Mouse (Mus musculus) heart, postnatal 0 days (tissue): Measurements from ENCODE around the gene Ebpl. TPM values are rescaled to one million over a fixed set of nuclear protein-coding genes. Genes with fewer than 3 reads are reported as not detected.

ENCODE experiments used
- ATAC-seq: fragments of 200-750 bp; cut with Nextera tagmentation; 2 replicates; pipeline ENCODE4 v1.8.0; 2017; ENCODE audit warnings: low read depth, moderate number of reproducible peaks, moderate library complexity; ENCODE audit not compliant: insufficient read depth
- DNase-seq: peaks from one replicate; pipeline ENCODE4 v3.0.0-alpha.2; 2016; ENCODE audit warnings: low spot score
- H3K27ac ChIP-seq: fragments of 300-500 bp; sonication (generic); 2 replicates; pipeline ENCODE4 v1.5.1; 2014; ENCODE audit warnings: low read depth, mild to moderate bottlenecking
- H3K27me3 ChIP-seq: fragments of 300-500 bp; sonication (generic); 2 replicates; pipeline ENCODE4 v1.6.1; 2014; ENCODE audit warnings: low read length, mixed read lengths; ENCODE audit not compliant: control insufficient read depth, insufficient read depth
- H3K36me3 ChIP-seq: fragments of 300-500 bp; sonication (generic); replicated peaks from 2 replicates; pipeline ENCODE4 v1.6.1; 2014; ENCODE audit warnings: low read length, mixed read lengths; ENCODE audit not compliant: control insufficient read depth, insufficient read depth
- H3K4me1 ChIP-seq: fragments of 300-500 bp; sonication (generic); 2 replicates; pipeline ENCODE4 v1.6.1; 2014; ENCODE audit warnings: antibody characterized with exemption; ENCODE audit not compliant: control insufficient read depth, insufficient read depth
- H3K4me2 ChIP-seq: fragments of 300-500 bp; sonication (generic); 2 replicates; pipeline ENCODE4 v1.6.1; 2014; ENCODE audit warnings: low read depth, mild to moderate bottlenecking, low read length, moderate library complexity
- H3K4me3 ChIP-seq: fragments of 300-500 bp; sonication (generic); 2 replicates; pipeline ENCODE4 v1.5.1; 2014; ENCODE audit warnings: low read depth, low read length
- H3K9ac ChIP-seq: fragments of 300-500 bp; sonication (generic); replicated peaks from 2 replicates; pipeline ENCODE4 v1.6.1; 2014; ENCODE audit warnings: low read depth, low read length, mixed read lengths
- H3K9me3 ChIP-seq: fragments of 300-500 bp; sonication (generic); replicated peaks from 2 replicates; pipeline ENCODE4 v1.6.1; 2016; ENCODE audit warnings: low read length; ENCODE audit not compliant: control insufficient read depth
- CTCF ChIP-seq: IDR thresholded peaks from 2 replicates; pipeline ENCODE4 v1.5.1; 2016; ENCODE audit warnings: antibody characterized with exemption, control low read depth, low read depth
- EP300 ChIP-seq: IDR thresholded peaks from 2 replicates; pipeline ENCODE4 v1.6.1; 2016; ENCODE audit warnings: antibody characterized with exemption, low read depth
- WGBS: fragments of 180-500 bp; shearing (Covaris S2); extraction: QIAGEN DNeasy Blood & Tissue Kit; methylation state at CpG from one replicate; pipeline ENCODE4 v1.1.7; 2014; 5-methylcytosine and 5-hydroxymethylcytosine counted together
- polyA plus RNA-seq: library from polyadenylated mRNA; unstranded; fragments of >200 nt; fragmentation: Nextera tagmentation; extraction: Ambion mirVana; gene quantifications from 2 replicates; pipeline ENCODE4 v1.2.1, GENCODE M21; 2015
- total RNA-seq: library from RNA; depleted of rRNA; stranded (reverse); fragments of >200 nt; gene quantifications from 2 replicates; pipeline ENCODE4 v1.2.3, GENCODE M21; 2014; ENCODE audit warnings: low replicate concordance

The Ebpl gene
- total and polyA plus RNA-seq, 2 experiments from 2014 or later, result 0.38 to 2.9 TPM

DNA sequence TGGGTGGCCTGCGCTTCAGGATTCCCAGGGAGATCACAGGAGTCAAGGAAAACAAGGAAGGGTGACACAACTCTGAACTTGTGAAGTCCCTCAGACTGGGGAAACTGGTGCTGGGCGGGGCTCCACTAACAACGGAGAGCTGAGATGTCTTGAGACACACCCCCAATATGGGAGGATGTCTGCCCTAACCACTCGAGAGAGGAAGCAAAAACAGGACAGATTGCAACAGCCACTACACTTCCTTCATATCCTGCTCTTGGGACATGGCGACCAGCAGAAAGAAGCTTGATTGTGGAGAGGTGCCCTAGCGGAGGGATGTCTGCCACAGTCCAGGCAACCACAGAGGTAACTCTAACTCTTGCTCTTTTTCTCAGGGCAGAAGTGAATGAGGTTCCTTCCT is 50.6 kb downstream of the Ebpl start, which contains the start of gene Arl11:
Gene Arl11, plus strand, starts transcription at position 161 of the 400 bp plus-strand sequence.
- TF ChIP-seq CTCF (no peak), EP300 (no peak)
- ATAC-seq, result no peak
- H3K9me3 ChIP-seq, result no peaks in the 10 kb centered on the region
- H3K4me3 ChIP-seq, result no peak within 1 kb of the TSS
- H3K9ac ChIP-seq, result no peak within 1 kb of the TSS
- H3K4me1 ChIP-seq, result peaks cover 13% of the 10 kb centered on the region; the same call in 1 of the 2 replicates
- H3K4me2 ChIP-seq, result peak within 1 kb of the TSS; percentile 1; the same call in 1 of the 2 replicates
- no peak for DNase-seq
- H3K27me3 ChIP-seq, result no peaks in the 10 kb centered on the region
- H3K27ac ChIP-seq, result no peak within 1 kb of the TSS
- H3K36me3 ChIP-seq, result no peaks in the 10 kb centered on the region
- 57% methylated on average over 6 of the region's 6 CpGs for WGBS

DNA sequence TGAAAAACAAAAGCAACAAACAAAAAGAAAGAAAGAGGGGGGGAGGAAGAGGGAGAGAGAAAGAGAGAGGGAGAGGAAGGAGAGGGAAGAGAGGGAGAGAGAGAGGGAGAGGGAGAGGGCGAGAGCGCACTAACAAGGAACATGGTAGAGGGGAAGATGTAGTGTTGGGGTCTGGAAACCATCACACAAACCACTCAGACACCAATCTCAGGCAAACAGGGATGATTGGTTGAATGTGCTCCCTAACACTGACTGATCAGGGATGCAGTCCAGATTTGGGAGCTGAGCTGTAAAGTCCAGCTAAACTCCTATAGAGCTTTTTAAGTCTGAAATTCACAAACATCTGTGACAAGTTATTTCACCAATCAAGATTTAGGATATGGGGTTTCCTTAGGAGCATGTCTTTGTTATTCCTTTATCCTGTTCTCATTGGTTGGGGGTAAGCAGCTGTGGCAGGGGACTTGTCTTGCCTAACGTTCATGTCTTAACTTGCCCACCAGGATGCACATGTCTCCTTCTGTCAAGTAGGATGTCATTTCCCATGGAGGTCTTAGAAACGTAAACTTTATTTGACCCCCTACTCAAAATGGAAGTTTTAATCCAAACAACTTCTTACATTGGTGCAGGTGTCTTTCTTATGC is 56.1 kb downstream of the Ebpl start:
- H3K27ac ChIP-seq, result no peak overlapping the region
- 75% methylated on average over 4 of the region's 4 CpGs for WGBS
- H3K4me1 ChIP-seq, result no peaks in the 10 kb centered on the region
- TF ChIP-seq CTCF (no peak), EP300 (no peak)
- H3K9ac ChIP-seq, result no peak overlapping the region
- no peak for ATAC-seq
- DNase-seq, result no peak
- no peaks in the 10 kb centered on the region for H3K27me3 ChIP-seq
- H3K9me3 ChIP-seq, result 0 out of 2 replicates have a peak, but pooled peaks cover 9% of the 10 kb centered on the region
- no peaks in the 10 kb centered on the region for H3K36me3 ChIP-seq
- no peak overlapping the region for H3K4me2 ChIP-seq
- no peak overlapping the region for H3K4me3 ChIP-seq

GRCm38 (mm10) chr14:61302428-61302827 is 57.8 kb downstream of the Ebpl start:
- WGBS, result 27% methylated on average over 2 of the region's 2 CpGs

DNA sequence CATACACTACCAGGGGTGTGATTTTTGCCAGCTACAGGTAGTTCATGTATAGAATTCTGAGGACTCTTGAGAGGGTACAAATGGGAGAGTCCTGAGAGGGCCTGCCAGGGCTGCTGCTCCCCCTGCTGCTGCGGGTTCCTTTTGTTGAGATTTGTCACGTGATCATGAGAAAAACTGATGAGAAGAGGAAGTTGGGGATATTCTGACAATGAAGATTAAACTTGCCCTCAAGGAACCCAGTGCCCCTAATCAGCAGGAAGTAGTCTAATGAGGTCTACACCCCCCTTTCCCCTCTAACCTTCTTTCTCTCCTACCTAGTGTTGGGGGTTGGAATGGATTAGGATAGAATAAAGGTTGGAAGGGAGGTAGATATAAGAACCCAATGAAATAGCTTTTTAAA is 58.9 kb downstream of the Ebpl start:
- WGBS, result 37% methylated on average over 2 of the region's 2 CpGs
- ATAC-seq (no peak), DNase-seq (no peak)
- H3K9ac ChIP-seq, result no peak overlapping the region
- no peaks in the 10 kb centered on the region for H3K4me1 ChIP-seq
- H3K27ac ChIP-seq, result no peak overlapping the region
- TF ChIP-seq EP300 (no peak), CTCF (no peak)
- no peak overlapping the region for H3K4me3 ChIP-seq
- 0 out of 2 replicates have a peak, but pooled peaks cover 9% of the 10 kb centered on the region for H3K9me3 ChIP-seq
- no peaks in the 10 kb centered on the region for H3K27me3 ChIP-seq
- H3K4me2 ChIP-seq, result no peak overlapping the region
- no peaks in the 10 kb centered on the region for H3K36me3 ChIP-seq

More at GRCm38 (mm10) chr14:61302428-61302827, 57.8 kb downstream of the Ebpl start:
- no peak overlapping the region for H3K4me3 ChIP-seq
- no peaks in the 10 kb centered on the region for H3K27me3 ChIP-seq
- H3K9ac ChIP-seq, result no peak overlapping the region
- H3K4me2 ChIP-seq, result no peak overlapping the region
- no peaks in the 10 kb centered on the region for H3K36me3 ChIP-seq
- no peak for DNase-seq
- H3K27ac ChIP-seq, result no peak overlapping the region
- no peak for ATAC-seq
- H3K4me1 ChIP-seq, result no peaks in the 10 kb centered on the region
- H3K9me3 ChIP-seq, result 0 out of 2 replicates have a peak, but pooled peaks cover 9% of the 10 kb centered on the region
- TF ChIP-seq EP300 (no peak), CTCF (no peak)

DNA sequence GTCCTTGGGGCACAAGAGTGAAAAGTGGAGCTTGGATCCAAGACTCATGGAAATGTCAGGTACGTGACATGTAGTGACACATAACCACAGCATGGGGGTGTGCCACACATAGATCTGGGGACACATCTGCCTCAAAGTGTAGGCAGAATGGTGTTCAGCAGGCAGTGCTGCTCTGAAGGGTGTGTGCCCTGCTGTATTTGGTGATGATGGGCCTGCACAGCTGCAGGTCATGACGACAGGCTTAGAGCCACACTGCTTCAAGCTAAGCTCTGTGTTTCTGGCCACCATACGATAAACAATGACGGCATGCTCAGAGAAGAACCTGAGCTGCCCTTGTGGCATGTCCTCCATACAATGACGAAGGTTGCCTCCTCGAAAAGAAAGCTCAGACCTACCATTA is 60.4 kb downstream of the Ebpl start:
- H3K9ac ChIP-seq, result no peak overlapping the region
- ATAC-seq, result no peak
- WGBS, result 87% methylated on average over 6 of the region's 6 CpGs
- no peaks in the 10 kb centered on the region for H3K36me3 ChIP-seq
- 0 out of 2 replicates have a peak, but pooled peaks cover 9% of the 10 kb centered on the region for H3K9me3 ChIP-seq
- no peak overlapping the region for H3K27ac ChIP-seq
- no peaks in the 10 kb centered on the region for H3K4me1 ChIP-seq
- no peak for TF ChIP-seq EP300
- TF ChIP-seq CTCF, result no peak
- no peak overlapping the region for H3K4me3 ChIP-seq
- no peak for DNase-seq
- no peaks in the 10 kb centered on the region for H3K27me3 ChIP-seq
- H3K4me2 ChIP-seq, result no peak overlapping the region

- ATAC-seq (peak; percentile 27; the same call in 1 of the 2 replicates), DNase-seq (peak; percentile 23)
- no peak overlapping the region for H3K4me3 ChIP-seq
- peak overlapping the region; percentile 7; the same call in 1 of the 2 replicates for H3K4me2 ChIP-seq
- H3K9me3 ChIP-seq, result no peaks in the 10 kb centered on the region
- no peak overlapping the region for H3K9ac ChIP-seq
- H3K4me1 ChIP-seq, result no peaks in the 10 kb centered on the region
- no peaks in the 10 kb centered on the region for H3K27me3 ChIP-seq
- TF ChIP-seq EP300, result no peak
- TF ChIP-seq CTCF, result peak; percentile 52
- H3K27ac ChIP-seq, result no peak overlapping the region
- 17% methylated on average over 6 of the region's 6 CpGs for WGBS
- H3K36me3 ChIP-seq, result no peaks in the 10 kb centered on the region
Observed at GRCm38 (mm10) chr14:61294738-61295079, 65.5 kb downstream of the Ebpl start.
